ENCODE assay signal across 24 mouse cellular contexts in genomic region chr10:92615684-92616379, GRCm38 (mm10).
"Had no signal": no experiment of that assay in that cellular context is flagged by ENCODE, and none has a peak within 500 bp of the region (broad histone marks: within the 10 kb centered on the region; RNA-seq: fewer than 3 reads in every experiment).

No protein-coding gene starts in this region.

- H3K36me3 ChIP-seq: heart, embryonic 10.5 days; heart, embryonic 12.5 days; hindbrain, embryonic 13.5 days; hindbrain, embryonic 15.5 days; kidney, embryonic 15.5 days; limb, embryonic 13.5 days; limb, embryonic 15.5 days; liver, embryonic 12.5 days had no signal

- H3K4me3 ChIP-seq: heart, embryonic 10.5 days; heart, embryonic 12.5 days; hindbrain, embryonic 13.5 days; hindbrain, embryonic 15.5 days; kidney, embryonic 15.5 days; limb, embryonic 13.5 days; limb, embryonic 15.5 days; liver, embryonic 12.5 days had no signal

- H3K27me3 ChIP-seq: heart, embryonic 12.5 days; hindbrain, embryonic 13.5 days; hindbrain, embryonic 15.5 days; kidney, embryonic 15.5 days; limb, embryonic 13.5 days; limb, embryonic 15.5 days; liver, embryonic 12.5 days had no signal

- ATAC-seq: hindbrain, postnatal 0 days; intestine, embryonic 16.5 days; liver, embryonic 12.5 days had no signal

- H3K9ac ChIP-seq: heart, embryonic 12.5 days; hindbrain, embryonic 13.5 days; hindbrain, embryonic 15.5 days; kidney, embryonic 15.5 days; limb, embryonic 13.5 days; limb, embryonic 15.5 days; liver, embryonic 12.5 days; liver, embryonic 14.5 days had no signal

- H3K4me1 ChIP-seq: heart, embryonic 10.5 days; heart, embryonic 12.5 days; hindbrain, embryonic 13.5 days; hindbrain, embryonic 15.5 days; kidney, embryonic 15.5 days; limb, embryonic 13.5 days; limb, embryonic 15.5 days; liver, embryonic 12.5 days had no signal

- H3K27ac ChIP-seq: heart, embryonic 10.5 days; hindbrain, embryonic 13.5 days; hindbrain, embryonic 15.5 days; hindbrain, postnatal 0 days; kidney, embryonic 15.5 days; kidney, postnatal 0 days; limb, embryonic 13.5 days; limb, embryonic 15.5 days; liver, embryonic 12.5 days; liver, embryonic 14.5 days had no signal

- H3K9me3 ChIP-seq: heart, embryonic 10.5 days; heart, embryonic 12.5 days; hindbrain, embryonic 13.5 days; hindbrain, embryonic 15.5 days; kidney, embryonic 15.5 days; limb, embryonic 13.5 days; limb, embryonic 15.5 days; liver, embryonic 12.5 days had no signal

- H3K4me2 ChIP-seq: heart, embryonic 12.5 days; hindbrain, embryonic 13.5 days; hindbrain, embryonic 15.5 days; kidney, embryonic 15.5 days; limb, embryonic 13.5 days; limb, embryonic 15.5 days; liver, embryonic 12.5 days had no signal

- DNase-seq: gastrocnemius, postnatal 10 days; gastrocnemius, postnatal 25 days; heart, adult 18-20 months; heart, postnatal 10 days; kidney, adult 11 months; kidney, adult 2 months; kidney, adult 9 months; kidney, postnatal 14 days; kidney, postnatal 36 days; layer of hippocampus, adult 9-11 months; layer of hippocampus, postnatal 36 days; left cerebral cortex, postnatal 4 days had no signal
